Mouse (Mus musculus) neural tube, embryonic 15.5 days (tissue): ENCODE results near the gene Pck1. TPM values are rescaled to one million over a fixed set of nuclear protein-coding genes. Genes with fewer than 3 reads are reported as not detected.
A peak's percentile ranks its signal among the peaks of the same experiment; 100 is the strongest.

Experiments used
- ATAC-seq: fragments of 200-750 bp; cut with Nextera tagmentation; 2 replicates; pipeline ENCODE4 v1.8.0; 2017; ENCODE audit warnings: mild to moderate bottlenecking, moderate TSS enrichment, moderate library complexity; ENCODE audit not compliant: low FRiP score
- H3K27ac ChIP-seq: fragments of 300-500 bp; sonication (generic); replicated peaks from 2 replicates; pipeline ENCODE4 v1.5.1; 2015; ENCODE audit warnings: mild to moderate bottlenecking, inconsistent platforms
- H3K27me3 ChIP-seq: fragments of 300-500 bp; sonication (generic); replicated peaks from 2 replicates; pipeline ENCODE4 v1.6.1; 2015; ENCODE audit warnings: inconsistent platforms
- H3K36me3 ChIP-seq: fragments of 300-500 bp; sonication (generic); 2 replicates; pipeline ENCODE4 v1.6.1; 2015; ENCODE audit warnings: inconsistent platforms
- H3K4me1 ChIP-seq: fragments of 300-500 bp; sonication (generic); 2 replicates; pipeline ENCODE4 v1.6.1; 2015; ENCODE audit warnings: inconsistent platforms
- H3K4me2 ChIP-seq: fragments of 300-500 bp; sonication (generic); 2 replicates; pipeline ENCODE4 v1.6.1; 2015; ENCODE audit warnings: inconsistent platforms, mild to moderate bottlenecking, moderate library complexity
- H3K4me3 ChIP-seq: fragments of 300-500 bp; sonication (generic); replicated peaks from 2 replicates; pipeline ENCODE4 v1.5.1; 2015; ENCODE audit warnings: mild to moderate bottlenecking, inconsistent platforms
- H3K9ac ChIP-seq: fragments of 300-500 bp; sonication (generic); replicated peaks from 2 replicates; pipeline ENCODE4 v1.6.1; 2015; ENCODE audit warnings: mild to moderate bottlenecking, inconsistent platforms
- H3K9me3 ChIP-seq: fragments of 300-500 bp; sonication (generic); replicated peaks from 2 replicates; pipeline ENCODE4 v1.6.1; 2016; ENCODE audit warnings: inconsistent platforms
- WGBS: fragments of 180-500 bp; shearing (Covaris S2); methylation state at CpG from one replicate; pipeline ENCODE4 v1.1.7; 2015; ENCODE audit warnings: mixed read lengths; 5-methylcytosine and 5-hydroxymethylcytosine counted together
- polyA plus RNA-seq: library from polyadenylated mRNA; unstranded; fragments of >200 nt; fragmentation: Nextera tagmentation; extraction: Ambion mirVana; gene quantifications from 2 replicates; pipeline ENCODE4 v1.2.1, GENCODE M21; 2015

Gene Pck1
- polyA plus RNA-seq, 1 experiment from 2014 or later = not detected

DNA sequence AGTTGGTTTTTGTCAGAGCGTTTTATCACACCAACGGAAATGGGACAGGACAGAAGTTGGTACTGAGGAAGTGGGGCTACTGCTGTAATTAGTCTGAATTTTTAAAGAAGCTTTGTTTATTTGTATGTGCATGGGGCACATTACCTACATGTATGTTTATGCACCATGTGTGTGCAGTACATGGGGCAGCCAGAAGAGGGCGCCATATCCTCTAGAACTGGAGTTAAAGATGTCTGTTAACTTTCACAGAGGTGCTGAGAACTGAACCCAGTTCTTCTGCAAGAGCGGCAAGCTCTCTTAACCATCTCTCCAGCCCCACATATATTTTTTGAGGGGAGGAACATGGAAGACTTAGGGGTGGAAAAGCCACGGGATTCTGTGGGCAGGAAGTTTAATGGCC is 22.9 kb downstream of the Pck1 start:
- Histone ChIP-seq H3K36me3 (no peaks in the 10 kb centered on the region), H3K4me3 (no peak overlapping the region), H3K9me3 (no peaks in the 10 kb centered on the region), H3K4me1 (peaks cover 42% of the 10 kb centered on the region), H3K9ac (no peak overlapping the region), H3K27ac (no peak overlapping the region), H3K4me2 (no peak overlapping the region), H3K27me3 (peaks cover 17% of the 10 kb centered on the region)
- no peak for ATAC-seq
- WGBS = 96% methylated on average over 5 of the region's 5 CpGs

DNA sequence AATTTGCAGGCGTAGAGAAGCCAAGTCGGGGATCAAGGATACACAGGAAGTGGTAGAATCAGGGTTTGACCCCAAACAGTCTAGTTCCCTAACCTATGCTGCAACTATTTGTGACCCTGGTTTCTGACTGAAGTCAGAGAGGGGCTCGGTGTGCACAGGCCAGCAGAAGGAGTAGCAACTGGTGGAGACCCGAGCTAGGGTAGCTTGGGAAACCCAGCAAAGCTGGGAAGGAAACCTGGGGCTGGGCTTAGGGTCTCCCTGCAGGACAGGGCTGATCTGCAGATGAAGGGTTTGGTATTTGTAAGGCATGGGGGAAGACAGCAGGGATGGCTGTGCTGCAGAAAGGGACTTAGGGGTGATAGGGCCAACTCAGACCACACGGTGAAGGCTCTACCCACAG is 24.6 kb downstream of the Pck1 start:
- Histone ChIP-seq H3K4me1 (peaks cover 25% of the 10 kb centered on the region), H3K4me2 (no peak overlapping the region), H3K9me3 (no peaks in the 10 kb centered on the region), H3K36me3 (no peaks in the 10 kb centered on the region), H3K4me3 (no peak overlapping the region), H3K9ac (no peak overlapping the region), H3K27me3 (peaks cover 23% of the 10 kb centered on the region), H3K27ac (no peak overlapping the region)
- 85% methylated on average over 5 of the region's 5 CpGs for WGBS
- ATAC-seq = no peak

DNA sequence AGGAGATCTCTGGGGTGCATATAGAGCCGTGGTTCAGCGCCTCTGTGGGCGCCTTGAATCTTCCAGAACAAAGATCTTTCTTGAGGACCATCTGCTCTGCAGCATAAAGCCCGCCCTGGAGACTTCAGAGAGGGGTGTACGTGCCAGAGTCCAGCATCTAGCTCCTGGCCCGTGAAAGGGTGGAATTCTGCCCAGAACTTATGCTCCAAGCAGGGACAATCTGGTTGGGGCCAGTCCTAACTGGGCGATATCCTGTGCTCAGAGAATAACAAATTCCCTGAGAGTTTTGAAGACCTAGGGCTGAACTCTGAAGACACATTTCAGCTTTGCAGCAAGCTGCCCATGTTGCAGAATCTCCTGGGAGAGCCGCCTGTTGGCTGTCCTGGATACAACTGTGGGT is 25.1 kb downstream of the Pck1 start:
- no peak overlapping the region for H3K9ac ChIP-seq
- no peak overlapping the region for H3K4me2 ChIP-seq
- no peaks in the 10 kb centered on the region for H3K9me3 ChIP-seq
- no peak overlapping the region for H3K27ac ChIP-seq
- peaks cover 20% of the 10 kb centered on the region for H3K4me1 ChIP-seq
- WGBS = 88% methylated on average over 8 of the region's 8 CpGs
- no peak for ATAC-seq
- H3K27me3 ChIP-seq = peaks cover 23% of the 10 kb centered on the region
- no peaks in the 10 kb centered on the region for H3K36me3 ChIP-seq
- no peak overlapping the region for H3K4me3 ChIP-seq

- Histone ChIP-seq H3K4me1 (peaks cover 10% of the 10 kb centered on the region), H3K27ac (no peak overlapping the region), H3K9me3 (no peaks in the 10 kb centered on the region), H3K27me3 (peaks cover 23% of the 10 kb centered on the region), H3K4me2 (no peak overlapping the region), H3K9ac (no peak overlapping the region), H3K36me3 (no peaks in the 10 kb centered on the region), H3K4me3 (no peak overlapping the region)
- ATAC-seq = no peak
- 91% methylated on average over 7 of the region's 7 CpGs for WGBS
These were observed 26.2 kb downstream of the Pck1 start for GRCm38 (mm10) chr2:173179046-173179445.

- WGBS = 85% methylated on average over 4 of the region's 4 CpGs
- H3K27ac ChIP-seq = no peak overlapping the region
- no peak overlapping the region for H3K4me3 ChIP-seq
- H3K9ac ChIP-seq = no peak overlapping the region
- no peak overlapping the region for H3K4me2 ChIP-seq
- 0 out of 2 replicates have a peak, but pooled peaks cover 3% of the 10 kb centered on the region for H3K4me1 ChIP-seq
- no peak for ATAC-seq
- no peaks in the 10 kb centered on the region for H3K9me3 ChIP-seq
- H3K27me3 ChIP-seq = peaks cover 28% of the 10 kb centered on the region
- no peaks in the 10 kb centered on the region for H3K36me3 ChIP-seq
These were observed 27.2 kb downstream of the Pck1 start for GRCm38 (mm10) chr2:173180026-173180425.

DNA sequence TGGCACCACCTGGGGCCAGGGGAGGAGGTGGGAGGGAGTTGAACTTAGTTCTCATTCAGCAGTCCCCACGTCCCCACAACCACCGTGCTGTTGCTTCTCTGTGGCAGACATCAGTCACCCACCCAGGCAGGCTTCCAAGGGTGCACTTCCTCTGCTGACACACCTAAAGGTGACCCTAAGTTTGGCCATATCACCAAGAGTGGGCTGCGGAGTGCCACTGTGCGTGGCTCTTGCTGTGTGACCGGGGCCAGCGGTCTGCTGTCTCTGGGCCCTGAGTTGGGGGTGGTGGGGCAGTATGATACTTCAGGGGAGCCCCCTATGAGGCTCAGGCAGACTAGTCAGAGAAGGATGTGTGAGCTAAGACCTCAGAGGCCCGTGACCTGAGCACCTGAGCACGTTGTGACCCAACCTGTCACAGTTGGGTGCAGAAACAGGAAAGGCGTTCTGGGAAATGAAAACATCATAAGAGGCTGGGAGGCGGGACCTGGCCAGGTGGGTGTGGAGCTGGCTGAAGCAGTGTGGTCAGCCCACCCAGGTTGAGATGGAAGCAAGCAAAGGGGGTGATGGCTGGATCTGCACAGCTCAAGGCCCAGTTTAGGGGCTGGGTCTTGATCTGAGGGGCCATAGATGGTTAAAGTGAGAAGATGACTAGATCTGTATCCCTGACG is 28.0 kb downstream of the Pck1 start:
- Histone ChIP-seq H3K4me1 (0 out of 2 replicates have a peak, but pooled peaks cover 3% of the 10 kb centered on the region), H3K4me3 (no peak overlapping the region), H3K4me2 (no peak overlapping the region), H3K9ac (no peak overlapping the region), H3K27ac (no peak overlapping the region), H3K36me3 (no peaks in the 10 kb centered on the region), H3K9me3 (no peaks in the 10 kb centered on the region), H3K27me3 (peaks cover 33% of the 10 kb centered on the region)
- 81% methylated on average over 11 of the region's 11 CpGs for WGBS
- ATAC-seq = no peak

DNA sequence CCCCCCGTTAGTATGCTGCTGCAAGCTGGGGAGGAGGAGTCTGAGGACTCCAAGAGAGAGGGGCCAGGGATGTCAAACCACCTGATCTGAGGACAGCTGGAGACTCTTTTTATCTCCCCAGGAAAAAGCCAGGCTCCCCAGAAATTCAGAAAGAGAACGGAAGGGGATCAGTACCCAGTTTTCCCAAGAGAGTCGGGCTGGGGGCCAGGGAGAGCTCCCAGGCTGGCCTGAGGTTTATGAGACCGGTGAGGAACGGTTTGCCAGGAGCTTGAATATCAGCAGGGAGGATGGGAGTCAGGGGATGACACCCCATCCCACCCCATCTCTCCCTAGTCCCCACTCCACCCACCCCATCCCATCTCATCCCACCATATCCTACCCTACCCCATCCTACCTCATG is 28.6 kb downstream of the Pck1 start:
- no peak for ATAC-seq
- WGBS = 71% methylated on average over 4 of the region's 5 CpGs
- no peaks in the 10 kb centered on the region for H3K36me3 ChIP-seq
- H3K27me3 ChIP-seq = peaks cover 37% of the 10 kb centered on the region
- H3K9me3 ChIP-seq = no peaks in the 10 kb centered on the region
- no peak overlapping the region for H3K4me3 ChIP-seq
- H3K9ac ChIP-seq = no peak overlapping the region
- H3K4me1 ChIP-seq = 0 out of 2 replicates have a peak, but pooled peaks cover 3% of the 10 kb centered on the region
- H3K4me2 ChIP-seq = no peak overlapping the region
- H3K27ac ChIP-seq = no peak overlapping the region

DNA sequence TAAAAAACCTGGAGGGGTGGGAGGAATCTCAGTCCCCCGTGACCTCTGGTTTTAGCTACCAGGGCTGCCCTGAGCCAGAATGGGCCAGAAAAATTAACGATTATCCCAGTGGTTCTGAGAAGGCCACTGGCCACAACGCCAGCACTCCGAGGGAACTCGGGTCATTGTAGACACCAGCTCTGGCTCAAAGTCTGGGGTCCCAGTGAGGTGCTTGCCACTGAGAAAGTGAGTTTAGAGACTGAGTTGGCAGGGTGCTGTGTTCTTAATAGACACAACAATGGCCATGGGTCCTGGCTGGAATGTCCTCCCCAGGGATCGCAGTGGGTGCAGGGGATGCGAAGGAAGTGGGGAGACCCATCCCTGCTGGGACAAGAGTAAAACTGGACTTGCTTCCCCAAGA is 29.1 kb downstream of the Pck1 start:
- Histone ChIP-seq H3K4me2 (no peak overlapping the region), H3K9ac (no peak overlapping the region), H3K4me1 (0 out of 2 replicates have a peak, but pooled peaks cover 3% of the 10 kb centered on the region), H3K9me3 (no peaks in the 10 kb centered on the region), H3K27me3 (peaks cover 35% of the 10 kb centered on the region), H3K4me3 (no peak overlapping the region), H3K36me3 (no peaks in the 10 kb centered on the region), H3K27ac (no peak overlapping the region)
- WGBS = 93% methylated on average over 7 of the region's 7 CpGs
- no peak for ATAC-seq

DNA sequence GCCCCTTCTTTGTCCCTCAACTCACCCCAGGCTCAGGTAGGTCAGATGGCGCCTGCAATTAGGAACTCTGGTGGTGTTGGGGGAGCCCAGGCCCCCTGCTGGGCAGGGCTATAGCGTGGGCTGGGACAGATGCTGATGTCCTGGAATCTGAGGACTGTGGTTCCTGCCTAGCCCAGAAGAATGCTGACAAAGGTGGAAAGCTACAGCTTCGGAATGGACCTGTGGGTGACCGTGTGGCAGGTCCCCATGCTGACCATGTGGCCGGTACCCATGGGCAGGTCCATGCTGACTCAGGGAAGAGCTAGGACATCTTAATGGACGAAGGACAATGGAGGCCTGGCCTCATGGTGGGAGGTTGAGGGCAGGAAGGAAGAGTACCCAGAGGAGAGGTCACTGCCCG is 29.9 kb downstream of the Pck1 start:
- no peak overlapping the region for H3K9ac ChIP-seq
- H3K4me1 ChIP-seq = 0 out of 2 replicates have a peak, but pooled peaks cover 3% of the 10 kb centered on the region
- no peaks in the 10 kb centered on the region for H3K9me3 ChIP-seq
- H3K36me3 ChIP-seq = no peaks in the 10 kb centered on the region
- H3K27me3 ChIP-seq = peaks cover 31% of the 10 kb centered on the region
- no peak for ATAC-seq
- no peak overlapping the region for H3K27ac ChIP-seq
- WGBS = 86% methylated on average over 7 of the region's 7 CpGs
- no peak overlapping the region for H3K4me2 ChIP-seq
- no peak overlapping the region for H3K4me3 ChIP-seq

- Histone ChIP-seq H3K27ac (no peak overlapping the region), H3K9me3 (no peaks in the 10 kb centered on the region), H3K9ac (no peak overlapping the region), H3K36me3 (no peaks in the 10 kb centered on the region), H3K4me3 (no peak overlapping the region), H3K4me1 (0 out of 2 replicates have a peak, but pooled peaks cover 3% of the 10 kb centered on the region), H3K4me2 (no peak overlapping the region), H3K27me3 (peaks cover 31% of the 10 kb centered on the region)
- 93% methylated on average over 10 of the region's 10 CpGs for WGBS
- no peak for ATAC-seq
These were observed 30.5 kb downstream of the Pck1 start for GRCm38 (mm10) chr2:173183311-173183710.

GRCm38 (mm10) chr2:173183836-173184460 is 31.1 kb downstream of the Pck1 start:
- Histone ChIP-seq H3K4me3 (no peak overlapping the region), H3K27me3 (peaks cover 31% of the 10 kb centered on the region), H3K9me3 (no peaks in the 10 kb centered on the region), H3K4me2 (no peak overlapping the region), H3K36me3 (no peaks in the 10 kb centered on the region), H3K4me1 (0 out of 2 replicates have a peak, but pooled peaks cover 3% of the 10 kb centered on the region), H3K9ac (no peak overlapping the region), H3K27ac (no peak overlapping the region)
- 11% methylated on average over 8 of the region's 8 CpGs for WGBS
- 0 out of 2 replicates have a peak, but pooled peaks have one; percentile 18 for ATAC-seq

DNA sequence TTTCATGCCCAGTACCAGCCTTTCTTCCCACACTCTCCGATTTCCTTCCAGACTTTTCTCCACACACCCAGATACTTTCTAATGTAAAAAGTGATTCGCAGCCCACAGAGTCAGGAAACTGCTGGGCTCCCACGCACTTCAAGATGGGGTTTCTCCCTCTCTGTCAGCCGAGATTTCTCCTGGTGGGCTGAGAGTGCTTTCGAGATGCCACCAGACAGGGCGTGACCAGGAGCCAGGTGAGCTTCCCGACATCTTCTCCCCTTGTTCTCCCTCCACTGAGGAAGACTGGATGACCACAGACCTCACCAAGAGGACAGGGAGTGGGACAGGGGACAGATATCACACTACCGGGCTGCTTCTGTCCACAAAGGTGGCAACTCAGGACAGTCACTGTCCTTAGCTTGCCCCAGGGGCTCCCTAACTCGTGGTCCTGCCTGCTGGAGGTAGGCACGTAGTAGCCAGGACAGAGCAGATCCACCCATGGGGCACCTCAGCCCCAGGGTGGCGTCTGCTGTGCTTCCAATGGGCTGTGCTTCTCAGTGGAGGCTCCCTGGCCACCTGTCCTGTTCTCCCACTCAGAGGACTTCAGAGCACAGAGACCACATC is 31.7 kb downstream of the Pck1 start:
- Histone ChIP-seq H3K4me3 (no peak overlapping the region), H3K4me2 (no peak overlapping the region), H3K9me3 (no peaks in the 10 kb centered on the region), H3K36me3 (no peaks in the 10 kb centered on the region), H3K4me1 (0 out of 2 replicates have a peak, but pooled peaks cover 3% of the 10 kb centered on the region), H3K27ac (no peak overlapping the region), H3K9ac (no peak overlapping the region), H3K27me3 (peaks cover 25% of the 10 kb centered on the region)
- WGBS = 64% methylated on average over 11 of the region's 11 CpGs
- ATAC-seq = no peak
